Mouse (Mus musculus) gastrocnemius, postnatal 4 days (tissue): ENCODE results near the gene Irgq. TPM values are rescaled to one million over a fixed set of nuclear protein-coding genes. Genes with fewer than 3 reads are reported as not detected.

Source experiments
- DNase-seq, 2 experiments: peaks; one replicate each; pipeline ENCODE4 v3.0.0; 2021 to 2022; ENCODE audit warnings: low spot score in 2 of 2, mixed read lengths in 2 of 2
- total RNA-seq, 2 experiments: library from RNA; stranded (reverse); gene quantifications; 2 replicates each; pipeline ENCODE4 v1.2.3; 2021

Irgq gene
- total RNA-seq, 2 experiments from 2014 or later = 20.5 to 22.0 TPM

- DNase-seq = no peak
Observed at GRCm38 (mm10) chr7:24546068-24546614, 15.7 kb downstream of the Irgq start, which contains the start of the genes Pinlyp and Xrcc1. Gene Pinlyp (minus strand): TSS chr7:24546118. Gene Xrcc1 (plus strand): TSS chr7:24546289.

DNA sequence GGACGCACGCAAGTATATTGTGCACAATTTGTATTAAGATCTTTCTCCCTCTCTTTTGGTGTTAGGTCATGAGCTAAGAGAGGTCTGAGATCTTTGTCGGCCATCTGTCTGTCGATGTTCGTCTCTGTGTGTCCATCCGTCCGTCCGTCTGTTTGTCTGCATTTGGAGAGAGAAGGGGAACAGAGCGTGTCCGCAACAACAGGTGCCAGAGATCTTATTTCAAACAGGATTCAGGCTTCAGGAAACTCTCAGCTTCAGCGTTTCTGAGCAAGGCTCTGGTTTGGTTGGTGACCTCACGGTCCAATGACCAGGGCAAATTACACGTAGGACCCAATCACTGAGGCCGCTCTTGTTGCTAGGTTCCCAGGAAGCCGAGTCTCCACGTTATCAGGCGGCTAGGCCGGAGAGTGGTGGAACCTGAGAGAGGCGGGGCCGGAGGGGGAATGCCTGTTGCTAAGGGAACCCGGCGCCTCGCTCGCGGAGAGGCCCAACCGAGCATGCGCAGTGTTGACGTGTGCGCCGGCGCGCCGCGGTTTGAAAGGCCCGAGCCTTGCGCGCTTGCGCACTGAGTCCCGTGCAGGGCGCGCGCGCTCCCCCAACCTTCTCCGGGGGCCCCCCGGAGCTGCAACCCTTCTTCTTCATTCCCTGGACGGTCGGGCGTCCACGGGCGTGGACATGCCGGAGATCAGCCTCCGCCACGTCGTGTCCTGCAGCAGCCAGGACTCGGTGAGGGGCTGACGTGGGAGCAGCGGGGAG lies 16.3 kb downstream of the Irgq start:
- DNase-seq = peak; percentile 99

- no peak for DNase-seq
Observed at GRCm38 (mm10) chr7:24547534-24548036, 17.1 kb downstream of the Irgq start.

- DNase-seq = no peak
Observed at GRCm38 (mm10) chr7:24551985-24552759, 21.7 kb downstream of the Irgq start.

DNA sequence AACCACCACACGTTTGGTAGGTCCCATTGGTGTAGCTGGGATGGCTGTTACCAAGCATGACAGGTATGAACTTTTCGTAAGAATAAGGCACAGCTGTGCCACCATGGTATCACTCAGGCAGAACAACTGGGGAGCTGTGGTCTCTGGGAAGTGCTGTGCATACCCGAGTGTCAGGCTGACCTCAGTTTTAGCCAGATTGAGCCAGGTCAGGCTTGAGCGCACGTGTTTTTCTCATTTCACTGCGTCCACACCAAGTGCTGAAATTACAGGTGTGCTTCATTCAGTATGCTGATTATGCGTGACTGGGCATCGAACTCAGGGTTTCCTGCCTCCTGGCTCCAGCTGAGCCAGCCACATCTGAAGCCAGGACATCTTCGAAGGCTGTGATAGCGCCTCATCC lies 25.3 kb downstream of the Irgq start:
- no peak for DNase-seq

DNA sequence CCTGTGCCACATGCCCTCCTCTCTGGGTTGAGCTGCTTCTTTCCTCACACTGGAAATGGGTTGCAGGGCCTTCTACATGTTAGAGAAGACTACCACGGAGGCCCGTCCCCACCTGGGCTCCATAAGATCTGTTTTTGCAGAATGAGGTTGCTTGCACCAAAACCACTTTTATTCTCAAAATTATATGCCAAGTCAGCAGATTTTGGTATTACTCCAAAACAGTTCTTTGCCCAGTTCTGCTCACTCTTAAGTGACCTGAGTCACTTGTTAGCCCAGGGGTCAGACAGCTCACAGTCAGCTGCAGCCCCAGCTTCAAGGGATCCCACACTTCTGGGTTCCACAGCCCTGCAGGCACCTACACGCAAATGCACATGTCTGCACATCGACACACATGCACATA lies 31.0 kb downstream of the Irgq start:
- no peak for DNase-seq

DNA sequence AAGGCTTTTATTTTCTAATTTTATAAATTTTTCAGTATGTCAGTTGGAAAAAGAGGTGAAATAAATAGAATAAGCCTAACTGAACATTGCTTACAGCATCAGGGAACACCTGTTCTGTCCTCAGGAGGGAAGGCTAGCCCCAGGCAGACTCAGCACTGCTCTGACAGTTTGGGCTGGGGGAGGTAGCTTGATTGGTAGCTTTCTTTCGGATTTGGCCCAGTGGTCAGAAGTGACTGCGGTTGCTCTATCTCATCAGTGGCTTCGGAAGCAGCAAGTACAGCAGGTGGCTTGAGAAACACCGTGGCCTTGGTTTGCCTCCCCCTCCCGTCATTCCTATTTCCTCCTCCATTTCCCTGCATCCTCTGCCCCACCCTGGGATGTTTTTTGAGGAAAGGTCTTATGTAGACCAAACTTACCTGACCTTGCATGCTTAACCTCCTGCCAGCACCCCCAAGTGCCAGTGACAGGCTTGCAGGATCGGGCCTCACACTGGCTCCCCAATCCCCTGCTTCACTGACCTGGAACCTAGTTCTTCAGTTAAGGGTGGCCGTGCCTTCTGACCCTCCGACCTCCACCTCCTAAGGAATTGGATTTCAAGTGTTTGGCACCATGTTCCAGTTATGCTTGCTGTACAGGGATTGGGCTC lies 32.8 kb downstream of the Irgq start:
- no peak for DNase-seq

- DNase-seq = no peak
Observed at GRCm38 (mm10) chr7:24563837-24564206, 33.3 kb downstream of the Irgq start.

DNA sequence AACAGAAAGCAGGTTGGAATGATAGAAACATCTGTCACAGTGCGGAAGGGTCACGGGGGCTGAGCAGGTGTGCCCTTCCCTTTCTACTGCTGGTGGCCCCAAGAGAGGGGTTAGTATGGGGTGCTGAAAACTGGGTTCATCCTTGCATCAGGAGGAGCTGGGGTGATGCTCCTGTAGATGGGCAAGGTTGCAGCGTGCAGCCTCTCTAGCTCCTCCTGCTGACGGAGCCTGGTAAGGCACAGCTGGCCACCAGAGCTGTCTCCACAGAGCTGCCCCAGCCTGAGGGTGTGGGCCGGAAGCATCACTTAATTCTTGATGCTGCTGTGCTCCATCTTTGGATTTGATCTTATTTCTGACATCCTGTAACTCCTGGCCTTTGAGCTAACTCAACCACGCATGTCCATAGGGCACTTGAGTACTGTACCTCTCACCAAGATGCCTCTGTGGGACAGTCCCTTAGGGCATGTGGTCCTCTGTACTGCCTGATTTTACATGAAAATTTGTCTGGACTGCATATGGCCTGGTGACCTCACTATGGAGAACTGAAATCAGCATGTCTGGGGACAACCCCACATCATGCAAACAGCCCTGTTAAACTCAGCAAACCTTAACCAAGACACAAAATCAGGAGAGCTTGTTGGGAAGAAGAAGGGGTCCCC lies 34.2 kb downstream of the Irgq start:
- DNase-seq = peak in 1 of 2 experiments; percentile 76

DNA sequence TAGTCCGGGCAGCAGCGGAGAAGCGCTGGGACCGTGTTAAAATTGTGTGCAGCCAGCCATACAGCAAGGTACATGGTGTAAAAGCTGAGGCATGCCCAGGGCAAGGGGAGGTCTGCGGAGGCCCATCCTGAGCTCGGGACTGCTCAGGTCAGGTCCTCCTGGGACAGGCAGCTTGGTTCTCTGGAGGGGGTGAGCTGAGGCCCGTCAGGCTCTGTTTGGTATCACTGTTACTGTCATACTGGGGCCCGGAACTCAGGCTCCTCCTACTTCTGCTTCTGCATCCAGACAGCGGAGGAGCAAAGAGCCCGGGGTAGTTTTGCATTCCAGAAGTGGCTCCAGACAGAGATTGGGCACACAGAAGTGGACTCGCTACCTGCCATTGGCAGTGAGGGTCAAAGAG lies 35.1 kb downstream of the Irgq start:
- DNase-seq = no peak

GRCm38 (mm10) chr7:24566206-24566605 lies 35.7 kb downstream of the Irgq start:
- no peak for DNase-seq

- DNase-seq = no peak
Observed at GRCm38 (mm10) chr7:24568512-24568911, 38.0 kb downstream of the Irgq start.

GRCm38 (mm10) chr7:24571071-24571470 lies 40.6 kb downstream of the Irgq start:
- DNase-seq = no peak

DNA sequence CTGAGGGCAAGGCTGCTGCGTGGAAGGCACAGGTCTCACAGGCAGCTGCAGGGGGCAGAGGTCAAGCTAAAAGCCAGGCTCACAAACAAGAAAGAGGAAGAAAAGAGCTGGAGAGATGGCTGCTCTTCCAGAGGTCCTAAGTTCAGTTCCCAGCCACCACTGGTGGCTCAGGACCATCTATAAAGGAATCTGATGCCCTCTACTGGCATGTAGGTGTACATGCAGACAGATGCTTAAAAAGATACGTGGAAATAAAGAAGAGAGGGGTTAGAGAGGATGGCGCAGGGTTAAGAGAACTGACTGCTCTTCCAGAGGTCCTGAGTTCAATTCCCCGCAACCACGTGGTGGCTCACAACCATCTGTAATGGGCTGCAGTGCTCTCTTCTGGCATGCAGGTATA lies 42.0 kb downstream of the Irgq start:
- no peak for DNase-seq

- DNase-seq = no peak
Observed at GRCm38 (mm10) chr7:24574224-24574796, 43.8 kb downstream of the Irgq start.

GRCm38 (mm10) chr7:24577811-24578210 lies 47.3 kb downstream of the Irgq start:
- DNase-seq = no peak

DNA sequence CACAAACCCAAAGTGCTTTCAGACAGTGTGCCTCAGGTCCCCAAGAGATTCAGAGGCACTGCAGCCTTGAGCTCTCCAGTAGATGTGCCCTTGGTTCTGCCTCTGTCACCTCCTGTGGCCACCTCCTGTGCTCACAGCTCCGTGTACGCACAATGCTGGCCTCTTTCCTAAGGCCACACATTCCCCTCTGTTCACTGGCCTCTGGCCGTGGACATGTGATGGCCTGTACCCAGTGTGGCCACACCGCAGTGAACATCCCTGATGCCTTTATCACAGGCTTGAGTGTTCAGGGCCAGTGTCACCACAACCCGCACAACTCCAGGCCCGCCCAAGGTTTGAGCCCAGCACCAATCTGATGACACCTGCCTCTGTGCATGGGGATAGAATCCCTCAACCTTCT lies 54.4 kb downstream of the Irgq start:
- no peak for DNase-seq

DNA sequence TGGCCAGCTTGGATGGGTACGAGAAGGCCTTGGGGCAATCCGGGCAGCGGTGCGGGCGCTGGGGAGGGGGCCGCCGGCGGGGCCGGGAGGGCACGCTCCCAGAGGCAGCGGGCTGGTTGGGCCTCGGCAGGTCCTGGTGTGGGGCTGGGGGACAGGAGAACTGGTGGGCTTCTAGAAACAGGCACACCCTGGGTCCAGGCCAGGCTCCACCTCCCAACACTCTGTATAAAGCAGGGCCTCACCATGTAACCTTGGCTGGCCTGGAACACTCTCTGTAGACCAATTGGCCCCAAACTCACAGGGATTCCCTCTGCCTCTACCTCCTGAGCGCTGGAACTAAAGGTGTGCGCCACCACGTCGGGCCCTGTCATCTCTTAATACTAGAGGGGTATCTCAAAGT lies 55.5 kb downstream of the Irgq start:
- no peak for DNase-seq

DNA sequence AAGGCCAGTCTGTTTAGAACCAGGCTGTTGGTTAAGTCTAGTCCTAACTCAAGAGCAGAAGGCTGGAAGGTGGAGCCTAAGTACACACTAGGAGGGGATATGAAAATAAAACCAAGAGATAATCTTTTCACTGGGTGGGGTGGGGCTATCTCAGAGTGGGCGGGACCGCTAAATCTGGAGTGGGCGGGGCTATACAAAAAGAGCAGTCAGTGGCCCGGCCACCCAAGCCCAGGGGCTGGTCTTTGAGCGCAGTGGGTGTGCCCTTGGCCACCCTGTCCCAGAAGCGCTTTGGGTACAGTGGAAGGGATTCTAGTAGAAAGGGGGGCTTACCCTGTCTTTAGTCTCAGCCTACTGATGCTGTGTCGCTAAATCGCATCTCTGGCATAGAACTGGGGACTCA lies 56.3 kb downstream of the Irgq start:
- peak in 1 of 2 experiments; percentile 34 for DNase-seq

DNA sequence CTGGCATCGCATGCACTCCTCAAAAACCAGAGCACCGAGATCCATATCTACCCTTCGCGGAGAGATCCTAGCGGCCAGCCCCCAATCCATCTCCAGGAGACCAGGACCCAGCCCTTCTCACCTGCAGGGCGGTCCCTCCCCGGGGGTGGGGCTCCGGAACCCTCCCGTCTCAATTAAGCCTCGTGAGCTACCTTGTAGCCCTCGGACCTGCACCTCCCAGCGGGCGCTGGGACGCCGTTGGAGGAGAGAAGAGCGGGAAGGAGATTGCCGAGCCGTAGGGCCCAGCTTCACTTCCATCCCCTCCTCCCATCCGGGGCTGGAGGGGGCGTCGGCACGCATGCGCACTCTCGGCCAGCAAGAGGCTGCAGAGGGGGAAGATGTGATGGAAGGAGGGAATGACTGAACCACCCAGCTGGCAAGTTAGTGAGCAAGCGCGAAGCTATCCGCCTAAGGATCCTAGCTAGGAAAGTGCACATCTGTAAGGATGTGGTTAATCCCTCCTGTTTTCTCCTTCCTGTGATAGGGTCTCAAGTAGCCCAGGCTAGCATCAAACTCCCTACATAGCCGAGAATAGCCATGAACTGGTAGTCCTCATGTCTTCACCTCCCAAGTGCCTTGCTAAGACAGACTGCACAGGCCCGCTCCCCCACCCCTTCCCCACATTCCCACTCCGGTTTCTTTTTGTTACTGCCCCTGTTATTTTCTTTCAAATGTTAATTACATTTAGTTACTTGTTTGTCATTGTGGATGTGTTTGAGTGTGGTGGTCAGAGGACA lies 57.0 kb downstream of the Irgq start, which contains the start of the genes Ethe1 and Zfp575:
Ethe1 (plus strand) TSS at position 214 of the 776 bp plus-strand sequence.
Zfp575 (minus strand) TSS at position 312 of the 776 bp plus-strand sequence.
- DNase-seq = peak; percentile 69 to 78
